Mouse (Mus musculus): ENCODE data around the gene Stk11ip. TPM values are rescaled to one million over a fixed set of nuclear protein-coding genes. Genes with fewer than 3 reads are reported as not detected.

Gene Stk11ip
- polyA plus RNA-seq, 1 experiment, result 17.3 TPM

DNA sequence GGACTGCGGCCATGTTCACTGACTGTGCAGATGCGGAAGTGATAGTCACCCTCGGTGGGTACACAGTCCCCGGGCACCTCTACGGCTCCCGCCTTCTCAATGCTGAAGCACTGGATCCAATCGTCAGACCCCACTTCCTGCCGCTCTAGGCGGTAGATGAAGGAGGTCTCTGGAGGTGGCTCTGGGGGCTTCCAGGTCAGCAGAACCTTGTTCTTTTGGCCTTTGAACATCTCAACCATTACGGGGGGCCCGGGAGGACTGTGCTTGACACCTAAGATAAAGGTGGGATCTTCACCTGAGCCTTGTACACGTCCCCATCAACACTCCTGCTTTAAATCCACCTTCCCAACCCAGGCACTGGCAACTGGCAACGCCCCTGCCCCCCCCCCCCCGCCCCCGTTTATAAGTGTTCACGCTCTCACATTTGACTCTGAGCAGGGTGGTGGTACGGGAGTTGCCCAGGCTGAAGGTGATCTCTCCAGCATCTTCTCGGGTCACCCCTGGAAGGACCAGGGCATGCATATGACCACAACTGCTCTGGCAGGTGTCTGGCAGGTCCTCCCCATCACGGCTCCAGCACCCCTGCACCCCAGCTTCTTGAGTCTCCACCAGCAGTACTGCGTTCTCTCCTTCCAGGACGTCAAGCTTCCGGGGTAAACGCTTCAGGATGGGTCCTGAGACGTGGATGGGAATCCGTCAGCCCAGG is 18.2 kb upstream of the Stk11ip start:
- 87% methylated on average over 25 of the region's 25 CpGs for WGBS
- DNase-seq (ENCODE audit: low read depth, low spot score), result no peak

GRCm38 (mm10) chr1:75503651-75503980 is 17.7 kb upstream of the Stk11ip start:
- no peak for DNase-seq (ENCODE audit: low read depth, low spot score)
- 88% methylated on average over 23 of the region's 23 CpGs for WGBS

DNA sequence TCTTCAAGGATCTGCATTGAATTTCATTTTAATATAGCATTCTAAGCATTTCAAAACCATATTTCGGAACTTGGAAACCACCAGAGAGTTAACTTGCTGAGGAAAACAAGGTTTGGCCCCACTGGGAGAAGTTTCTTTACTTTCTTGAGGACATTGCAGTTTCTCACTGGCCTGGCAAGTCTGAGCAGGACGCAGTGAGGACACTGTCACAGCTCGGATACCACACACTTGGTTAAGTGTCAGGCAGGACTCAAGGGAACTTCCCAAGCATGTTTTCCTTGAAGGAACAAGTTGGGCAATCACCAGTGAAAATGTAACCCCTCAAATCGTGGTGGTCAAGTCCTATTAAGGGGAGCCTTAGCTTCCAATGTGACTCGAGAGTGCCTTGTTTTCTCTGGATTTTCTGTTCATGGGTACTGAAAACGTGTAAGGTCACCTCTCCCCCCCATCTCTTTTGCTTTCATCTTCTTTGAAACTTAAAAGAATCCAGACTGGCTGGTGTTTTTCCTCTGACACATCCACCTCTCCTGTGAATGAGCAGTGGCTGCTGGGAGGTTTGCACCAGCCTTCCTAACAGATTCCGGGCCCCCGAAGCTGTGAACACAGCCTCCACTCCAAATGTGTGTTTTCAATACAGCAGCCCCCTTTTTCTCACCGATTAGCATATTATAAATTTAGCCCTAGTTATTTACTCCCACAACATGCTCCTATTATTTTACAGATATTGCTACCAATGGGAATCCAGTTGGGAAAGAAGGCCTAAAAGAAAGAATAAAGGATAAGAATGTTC is 16.9 kb upstream of the Stk11ip start:
- 73% methylated on average over 9 of the region's 9 CpGs for WGBS
- DNase-seq (ENCODE audit: low read depth, low spot score), result no peak

- WGBS, result 1% methylated on average over 84 of the region's 84 CpGs
- no peak for DNase-seq (ENCODE audit: low read depth, low spot score)
Measured at GRCm38 (mm10) chr1:75505159-75505955, 16.0 kb upstream of the Stk11ip start.

- WGBS, result 2% methylated on average over 64 of the region's 65 CpGs
- DNase-seq (ENCODE audit: low read depth, low spot score), result no peak
Measured at GRCm38 (mm10) chr1:75505956-75506831, 15.1 kb upstream of the Stk11ip start, which contains the start of gene Obsl1. Obsl1 (minus strand) TSS chr1:75506452.

DNA sequence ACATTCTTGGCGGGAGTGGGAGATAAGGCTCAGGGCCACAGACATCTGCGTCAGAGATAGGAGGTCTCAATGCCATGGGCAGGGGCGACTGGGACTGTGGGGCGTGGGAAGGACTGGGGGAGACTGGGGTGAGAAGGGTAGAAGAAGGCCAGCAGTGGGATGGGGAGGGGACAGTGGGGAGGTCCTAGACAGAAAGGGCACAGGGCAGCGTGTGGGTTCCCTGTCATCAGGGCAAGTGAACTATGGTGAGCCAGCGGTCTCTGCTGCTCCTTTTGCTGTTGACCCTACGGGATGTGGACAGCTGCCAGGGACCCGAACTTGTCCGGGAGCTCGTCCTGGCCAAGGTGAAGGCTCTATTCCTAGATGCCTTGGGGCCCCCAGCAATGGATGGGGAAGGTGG is 14.3 kb upstream of the Stk11ip start, which contains the start of gene Inha:
Inha (plus strand) TSS at position 72 of the 400 bp plus-strand sequence.
- 77% methylated on average over 10 of the region's 10 CpGs for WGBS
- no peak for DNase-seq (ENCODE audit: low read depth, low spot score)

GRCm38 (mm10) chr1:75509586-75509985 is 11.7 kb upstream of the Stk11ip start:
- no peak for DNase-seq (ENCODE audit: low read depth, low spot score)
- WGBS, result 75% methylated on average over 20 of the region's 20 CpGs

GRCm38 (mm10) chr1:75510154-75510553 is 11.2 kb upstream of the Stk11ip start:
- no peak for DNase-seq (ENCODE audit: low read depth, low spot score)
- WGBS, result 69% methylated on average over 5 of the region's 5 CpGs

DNA sequence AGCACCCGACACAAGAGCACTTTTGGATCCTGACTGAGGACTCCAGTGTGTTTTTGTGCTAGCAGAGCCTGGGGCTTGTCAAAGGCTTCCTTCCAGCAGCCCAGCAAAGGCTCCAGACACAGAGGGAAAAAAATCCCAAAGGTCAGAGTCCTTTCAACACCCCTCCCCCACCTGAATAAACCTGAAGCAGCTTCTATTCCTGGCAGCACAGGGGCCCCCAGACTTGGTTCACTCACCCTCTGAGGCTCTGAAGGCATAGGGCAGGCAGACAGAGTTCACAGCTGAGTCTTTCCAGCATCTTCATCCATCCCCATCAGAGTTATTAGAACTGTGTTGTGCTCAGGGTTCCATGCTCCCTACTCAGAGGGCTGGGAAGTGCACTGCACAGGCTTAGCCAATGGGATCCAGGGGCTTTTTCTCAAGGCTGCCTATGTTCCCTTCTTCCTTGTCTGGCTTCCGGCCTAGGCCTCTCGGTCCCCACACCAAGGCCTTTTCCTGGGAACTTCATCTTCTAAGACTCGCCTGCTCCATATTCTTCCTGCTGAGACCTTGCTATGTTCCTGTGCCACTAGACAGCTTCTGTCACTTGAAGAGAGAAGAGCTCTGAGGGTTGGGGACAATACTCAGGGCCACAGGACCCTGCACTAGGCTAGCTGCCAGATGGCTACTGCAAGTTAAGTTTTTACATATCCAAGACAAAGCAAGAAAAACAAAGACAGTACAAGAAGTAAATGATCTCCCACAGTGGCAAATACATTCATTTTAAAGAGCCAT is 9.7 kb upstream of the Stk11ip start:
- WGBS, result 69% methylated on average over 4 of the region's 4 CpGs
- DNase-seq (ENCODE audit: low read depth, low spot score), result no peak

DNA sequence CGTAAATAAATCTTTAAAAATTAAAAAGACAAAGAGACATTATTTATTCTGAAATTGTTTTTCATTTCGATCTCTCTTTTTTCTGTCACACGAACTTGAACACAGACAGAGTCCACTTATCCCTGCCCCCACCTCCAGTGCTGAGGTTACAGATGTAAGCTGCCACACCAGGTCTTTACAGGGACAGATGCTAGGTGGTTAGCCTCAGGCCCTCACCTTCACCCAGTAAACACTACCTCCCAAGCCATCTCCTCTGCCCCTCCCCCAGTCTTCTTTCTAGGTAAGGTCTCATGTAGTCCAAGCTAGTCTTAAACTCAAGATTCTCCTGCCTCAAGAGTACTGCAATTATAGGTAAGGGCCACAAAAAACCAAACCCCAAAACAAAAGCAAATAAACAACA is 8.8 kb upstream of the Stk11ip start:
- 90% methylated on average over 3 of the region's 3 CpGs for WGBS
- DNase-seq (ENCODE audit: low read depth, low spot score), result no peak

DNA sequence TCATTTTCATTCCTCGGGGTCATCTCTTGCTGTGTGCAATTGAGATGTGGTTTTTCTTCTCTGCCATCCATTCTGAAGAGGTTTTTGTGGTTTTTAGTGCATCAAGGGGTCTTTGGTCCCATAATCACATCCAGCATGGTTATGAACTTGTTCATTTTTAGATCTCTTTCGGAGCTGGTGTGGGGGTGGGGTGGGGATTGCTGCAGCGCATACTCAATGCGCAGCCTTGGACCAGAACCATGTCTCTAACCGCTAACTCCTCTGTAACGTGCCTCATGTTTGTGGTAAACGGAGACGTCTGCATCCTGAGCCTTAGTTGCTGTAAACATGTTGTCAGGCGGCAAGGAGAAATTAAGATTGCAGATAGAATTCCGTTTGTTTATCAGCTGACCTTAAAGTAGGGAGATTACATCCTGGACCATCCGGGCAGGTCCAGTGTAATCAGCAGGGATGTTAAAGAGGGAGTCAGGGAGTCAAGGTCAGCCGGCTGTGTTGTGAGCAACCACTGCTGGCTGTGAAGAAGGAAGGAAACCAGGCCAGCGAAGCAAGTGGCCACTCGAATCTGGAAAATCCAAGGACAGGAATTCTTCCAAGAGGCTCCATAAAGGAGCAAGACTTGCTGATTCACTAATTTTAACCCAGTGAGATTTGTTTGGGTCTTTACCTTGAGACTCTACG is 4.5 kb upstream of the Stk11ip start:
- WGBS, result 70% methylated on average over 15 of the region's 15 CpGs
- no peak for DNase-seq (ENCODE audit: low read depth, low spot score)

GRCm38 (mm10) chr1:75517984-75518383 is 3.3 kb upstream of the Stk11ip start:
- WGBS, result 28% methylated on average over 4 of the region's 4 CpGs
- no peak for DNase-seq (ENCODE audit: low read depth, low spot score)

DNA sequence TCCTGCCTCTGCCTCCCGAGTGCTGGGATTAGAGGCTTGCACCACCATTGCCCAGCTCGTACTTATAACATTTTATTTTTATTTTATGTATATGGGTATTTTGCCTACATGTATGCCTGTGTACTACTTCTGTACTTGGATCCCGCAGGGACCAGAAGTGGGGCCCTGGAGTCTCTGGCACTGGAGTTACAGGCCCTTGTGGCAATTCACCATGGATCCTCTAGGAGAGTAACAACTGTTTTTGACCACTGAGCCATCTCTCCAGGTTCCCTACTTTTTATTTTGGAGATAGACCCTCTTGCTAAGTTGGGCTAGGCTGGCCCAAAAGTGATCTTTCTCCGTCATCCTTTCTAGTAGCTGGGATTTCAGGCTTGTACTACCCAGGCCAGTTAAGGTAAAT is 2.9 kb upstream of the Stk11ip start:
- no peak for DNase-seq (ENCODE audit: low read depth, low spot score)
- WGBS, result 92% methylated on average over 4 of the region's 4 CpGs

DNA sequence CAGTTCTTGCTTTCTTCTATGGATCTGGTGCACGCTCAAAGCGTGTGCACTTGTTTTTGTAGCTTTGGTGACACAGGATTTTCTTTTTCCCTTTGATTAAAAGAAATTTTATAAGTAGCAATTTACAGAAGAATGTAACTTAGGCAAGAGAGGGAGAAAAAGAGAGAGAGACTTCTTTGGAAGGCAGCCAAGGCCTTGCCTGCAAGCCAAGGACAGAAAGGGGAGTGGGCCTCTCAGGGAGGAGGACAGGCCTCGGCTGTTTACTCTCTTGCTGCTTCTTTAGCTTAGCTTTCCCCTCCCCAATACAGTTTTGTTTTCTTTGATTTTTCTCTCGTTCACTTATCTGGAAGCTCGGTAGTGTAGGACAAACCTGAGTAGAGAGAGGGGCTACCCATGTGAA is 1.8 kb upstream of the Stk11ip start:
- DNase-seq (ENCODE audit: low read depth, low spot score), result no peak
- WGBS, result 39% methylated on average over 5 of the region's 5 CpGs

DNA sequence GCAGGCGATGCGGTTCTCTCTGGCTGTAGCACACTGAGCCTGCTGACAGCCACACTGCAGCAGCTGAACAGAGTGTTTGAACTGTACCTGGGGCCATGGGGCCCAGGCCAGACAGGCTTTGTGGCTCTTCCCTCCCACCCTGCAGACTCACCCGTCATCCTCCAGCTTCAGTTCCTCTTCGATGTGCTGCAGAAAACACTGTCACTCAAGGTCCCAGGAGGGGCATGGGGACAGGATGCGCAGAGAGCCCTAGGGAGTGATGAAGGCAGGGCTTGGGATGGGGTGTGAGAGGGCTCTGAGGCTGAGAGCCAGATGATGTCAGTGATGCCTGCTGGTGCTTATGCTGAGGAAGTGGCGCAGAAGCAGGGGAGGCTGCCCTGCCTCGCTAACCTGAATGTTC is 3.4 kb downstream of the Stk11ip start:
- WGBS, result 88% methylated on average over 7 of the region's 7 CpGs
- no peak for DNase-seq (ENCODE audit: low read depth, low spot score)

DNA sequence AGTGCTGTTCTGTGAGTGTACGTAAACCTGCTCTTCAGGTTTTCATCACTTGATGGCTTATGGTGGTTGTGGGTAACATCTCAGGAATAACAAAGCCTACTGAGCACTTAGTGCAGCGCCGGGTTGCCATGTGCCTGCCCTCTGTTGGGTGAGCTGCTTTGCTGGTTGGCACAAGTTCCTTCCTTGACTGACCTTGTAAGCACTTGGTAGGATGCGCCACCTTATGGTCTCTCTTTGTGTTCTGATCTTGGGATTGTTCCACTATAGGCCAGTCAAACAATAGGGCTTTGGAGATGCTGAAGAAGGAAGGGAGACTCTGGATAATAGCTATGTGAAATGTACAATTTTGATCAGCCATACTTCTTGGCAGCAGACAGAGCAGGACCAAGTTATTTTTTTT is 9.2 kb downstream of the Stk11ip start:
- 71% methylated on average over 4 of the region's 4 CpGs for WGBS
- no peak for DNase-seq (ENCODE audit: low read depth, low spot score)

- DNase-seq (ENCODE audit: low read depth, low spot score), result no peak
- 88% methylated on average over 19 of the region's 19 CpGs for WGBS
Measured at GRCm38 (mm10) chr1:75532280-75533172, 11.2 kb downstream of the Stk11ip start.

Data from large intestine, adult 2 months (tissue).